Mouse (Mus musculus) CD4-positive, CD25-positive, alpha-beta regulatory T cell, adult 4 months (primary cell): Measurements from ENCODE around the gene Fcho1. TPM values are rescaled to one million over a fixed set of nuclear protein-coding genes. Genes with fewer than 3 reads are reported as not detected.
A peak's percentile ranks its signal among the peaks of the same experiment; 100 is the strongest.
"Not testable (repeated sequence)": the region's sequence is repeated elsewhere in the genome, so short reads cannot be mapped to it uniquely, and the experiment has no call there.

ENCODE experiments used
- ATAC-seq: one replicate; pipeline ENCODE4 v1.8.0; 2017
- polyA plus RNA-seq, 2 experiments: library from polyadenylated mRNA; unstranded; fragments of 100-300 nt; shearing (Covaris generic); gene quantifications; one replicate each; pipeline ENCODE4 v1.2.1; 2017

Fcho1 gene
- polyA plus RNA-seq, 2 experiments from 2014 or later, result 40.4 to 46.7 TPM

GRCm38 (mm10) chr8:71717096-71717495 is 8.4 kb downstream of the Fcho1 start:
- no peak for ATAC-seq

GRCm38 (mm10) chr8:71716561-71717053 is 8.9 kb downstream of the Fcho1 start:
- no peak for ATAC-seq

GRCm38 (mm10) chr8:71715531-71715930 is 10.0 kb downstream of the Fcho1 start:
- ATAC-seq, result no peak

- no peak for ATAC-seq
These were observed 13.9 kb downstream of the Fcho1 start for GRCm38 (mm10) chr8:71711574-71711973.

- ATAC-seq, result peak; percentile 74
These were observed 15.6 kb downstream of the Fcho1 start for GRCm38 (mm10) chr8:71709800-71710446.

GRCm38 (mm10) chr8:71709134-71709799 is 16.2 kb downstream of the Fcho1 start:
- ATAC-seq, result no peak

GRCm38 (mm10) chr8:71707874-71708273 is 17.6 kb downstream of the Fcho1 start:
- peak; percentile 50 for ATAC-seq

GRCm38 (mm10) chr8:71703400-71703799 is 22.1 kb downstream of the Fcho1 start:
- ATAC-seq, result not testable (repeated sequence)

GRCm38 (mm10) chr8:71702923-71703322 is 22.6 kb downstream of the Fcho1 start:
- ATAC-seq, result no peak

GRCm38 (mm10) chr8:71702087-71702432 is 23.5 kb downstream of the Fcho1 start:
- peak; percentile 51 for ATAC-seq

- peak; percentile 64 for ATAC-seq
These were observed 24.0 kb downstream of the Fcho1 start, which contains the start of gene B3gnt3 for GRCm38 (mm10) chr8:71701414-71702086. Gene B3gnt3, minus strand, starts transcription at chr8:71701789.

- ATAC-seq, result peak; percentile 52
These were observed 24.8 kb downstream of the Fcho1 start for GRCm38 (mm10) chr8:71700493-71701269.

- ATAC-seq, result not testable (repeated sequence)
These were observed 30.1 kb downstream of the Fcho1 start for GRCm38 (mm10) chr8:71695456-71695855.

- peak; percentile 15 for ATAC-seq
These were observed 32.1 kb downstream of the Fcho1 start for GRCm38 (mm10) chr8:71693166-71694041.

GRCm38 (mm10) chr8:71692509-71692908 is 33.0 kb downstream of the Fcho1 start:
- peak; percentile 92 for ATAC-seq

GRCm38 (mm10) chr8:71689028-71689427 is 36.5 kb downstream of the Fcho1 start, which contains the start of gene Insl3:
Gene Insl3, plus strand, starts transcription at chr8:71689214.
- no peak for ATAC-seq

GRCm38 (mm10) chr8:71687616-71688015 is 37.9 kb downstream of the Fcho1 start:
- ATAC-seq, result no peak

GRCm38 (mm10) chr8:71686143-71686734 is 39.3 kb downstream of the Fcho1 start:
- no peak for ATAC-seq

GRCm38 (mm10) chr8:71685573-71685972 is 39.9 kb downstream of the Fcho1 start:
- ATAC-seq, result no peak

GRCm38 (mm10) chr8:71684701-71685100 is 40.8 kb downstream of the Fcho1 start:
- ATAC-seq, result no peak

- ATAC-seq, result no peak
These were observed 42.7 kb downstream of the Fcho1 start for GRCm38 (mm10) chr8:71682832-71683231.
